Comparison of ENCODE assay signal across 15 mouse cellular contexts in genomic region chr12:79984985-79985747, GRCm38 (mm10).
DNase-seq lines count a peak whose midpoint lies in the region; ATAC-seq and TF ChIP-seq lines count a peak whose summit lies in the region.
"Had no signal": no experiment of that assay in that cellular context is flagged by ENCODE, and none has a peak within 500 bp of the region (broad histone marks: within the 10 kb centered on the region; RNA-seq: fewer than 3 reads in every experiment).

No protein-coding gene starts in this region.

- H3K27me3 ChIP-seq in lung, postnatal 0 days (replicated peaks; ENCODE audit: insufficient read depth, low read length): no peaks in the 10 kb centered on the region
- H3K27me3 ChIP-seq in intestine, embryonic 15.5 days (replicated peaks): no peaks in the 10 kb centered on the region
- no peaks in the 10 kb centered on the region for H3K27me3 ChIP-seq in stomach, embryonic 15.5 days (replicated peaks)

- intact Hi-C loops in gastrocnemius, postnatal 36 days (cut with DNase I): no loop called here

- TF ChIP-seq EP300 in lung, postnatal 0 days (IDR thresholded peaks at IDR 0.05): no peak

- no peak overlapping the region for H3K4me3 ChIP-seq in lung, postnatal 0 days (ENCODE audit: low read depth, low read length)
- no peak overlapping the region for H3K4me3 ChIP-seq in intestine, embryonic 15.5 days (replicated peaks)
- no peak overlapping the region for H3K4me3 ChIP-seq in stomach, embryonic 15.5 days (replicated peaks)
- H3K4me3 ChIP-seq: myocyte had no signal

- peaks cover 14% of the 10 kb centered on the region; the same call in 1 of the 2 replicates for H3K4me1 ChIP-seq in lung, postnatal 0 days (ENCODE audit: insufficient read depth, low read depth, low read length)
- H3K4me1 ChIP-seq in intestine, embryonic 15.5 days (replicated peaks): peaks cover 52% of the 10 kb centered on the region
- peaks cover 46% of the 10 kb centered on the region for H3K4me1 ChIP-seq in stomach, embryonic 15.5 days

- ATAC-seq in lung, postnatal 0 days: no peak
- no peak for ATAC-seq in intestine, embryonic 15.5 days
- no peak for ATAC-seq in stomach, embryonic 15.5 days (ENCODE audit: insufficient read depth, low FRiP score, low read depth)
- ATAC-seq: activated CD4-positive, CD25-positive, alpha-beta regulatory T cell, adult 4 months had no signal

- 73% methylated on average over 5 of the region's 5 CpGs for WGBS in lung, postnatal 0 days
- 68% methylated on average over 5 of the region's 5 CpGs for WGBS in intestine, embryonic 15.5 days
- WGBS in stomach, embryonic 15.5 days: 58% methylated on average over 5 of the region's 5 CpGs

- no peak for TF ChIP-seq CTCF in lung, postnatal 0 days (IDR thresholded peaks at IDR 0.05)

- no peaks in the 10 kb centered on the region for H3K9me3 ChIP-seq in lung, postnatal 0 days (ENCODE audit: low read length)
- no peaks in the 10 kb centered on the region for H3K9me3 ChIP-seq in intestine, embryonic 15.5 days
- H3K9me3 ChIP-seq in stomach, embryonic 15.5 days: no peaks in the 10 kb centered on the region

- no peak overlapping the region for H3K27ac ChIP-seq in lung, postnatal 0 days (ENCODE audit: low read length)
- peak overlapping the region; percentile 45 for H3K27ac ChIP-seq in intestine, embryonic 15.5 days
- peak overlapping the region; percentile 79 for H3K27ac ChIP-seq in stomach, embryonic 15.5 days

- H3K36me3 ChIP-seq in lung, postnatal 0 days (ENCODE audit: insufficient read depth, low read length): no peaks in the 10 kb centered on the region
- no peaks in the 10 kb centered on the region for H3K36me3 ChIP-seq in intestine, embryonic 15.5 days
- H3K36me3 ChIP-seq in stomach, embryonic 15.5 days: no peaks in the 10 kb centered on the region

- no peak overlapping the region for H3K4me2 ChIP-seq in lung, postnatal 0 days (replicated peaks; ENCODE audit: low read depth, low read length)
- H3K4me2 ChIP-seq in intestine, embryonic 15.5 days (replicated peaks): no peak overlapping the region
- no peak overlapping the region for H3K4me2 ChIP-seq in stomach, embryonic 15.5 days

- DNase-seq in gastrocnemius, postnatal 10 days: peak; percentile 3
- no peak for DNase-seq in gastrocnemius, postnatal 36 days
- DNase-seq in lung, postnatal 0 days (ENCODE audit: low spot score): peak; percentile 25
- DNase-seq in lung, postnatal 4 days: no peak
- DNase-seq in spleen, adult 18-20 months: no peak
- no peak for DNase-seq in testis, postnatal 10 days (ENCODE audit: low spot score)
- DNase-seq: cerebellum, postnatal 10 days; kidney, adult 2 months; layer of hippocampus, adult 9-11 months; left cerebral cortex, postnatal 4 days; thymus, postnatal 25 days had no signal

- no peak overlapping the region for H3K9ac ChIP-seq in lung, postnatal 0 days (replicated peaks; ENCODE audit: low read depth)
- H3K9ac ChIP-seq in intestine, embryonic 15.5 days: no peak overlapping the region
- H3K9ac ChIP-seq in stomach, embryonic 15.5 days: no peak overlapping the region

Comparison
In these comparisons a context has a peak if more than half of its experiments do, and no peak if none do; other contexts are left out.
1. DNase-seq: peak in gastrocnemius, postnatal 10 days (single experiment) and lung, postnatal 0 days (single experiment); none in gastrocnemius, postnatal 36 days (0 of 2), lung, postnatal 4 days (0 of 2), spleen, adult 18-20 months (0 of 2) and testis, postnatal 10 days (single experiment).